Mouse (Mus musculus): ENCODE data around the gene Eefsec.

Gene Eefsec

DNA sequence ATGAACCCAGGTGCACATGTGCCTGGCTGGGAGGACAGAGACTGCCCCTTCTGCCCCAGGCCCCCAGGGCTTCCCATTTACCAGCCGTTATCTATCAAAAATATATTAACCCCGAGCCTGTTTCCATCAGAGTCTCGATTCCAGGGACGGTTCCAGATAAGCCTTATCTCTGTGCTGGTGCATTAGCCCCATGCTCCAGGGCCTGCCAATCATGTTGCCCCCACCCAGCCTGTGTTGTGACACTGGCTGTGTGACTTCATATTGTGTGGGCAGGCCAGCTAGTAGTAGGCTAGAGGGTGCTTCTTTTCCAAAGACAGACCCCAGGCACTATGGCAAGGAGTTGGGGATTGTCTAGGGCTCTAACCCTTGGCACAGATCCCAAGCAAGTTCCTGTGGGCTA, 190.9 kb downstream of the Eefsec start:
- no peak for DNase-seq

- no peak for DNase-seq
Measured at GRCm38 (mm10) chr6:88254082-88254481, 192.3 kb downstream of the Eefsec start.

DNA sequence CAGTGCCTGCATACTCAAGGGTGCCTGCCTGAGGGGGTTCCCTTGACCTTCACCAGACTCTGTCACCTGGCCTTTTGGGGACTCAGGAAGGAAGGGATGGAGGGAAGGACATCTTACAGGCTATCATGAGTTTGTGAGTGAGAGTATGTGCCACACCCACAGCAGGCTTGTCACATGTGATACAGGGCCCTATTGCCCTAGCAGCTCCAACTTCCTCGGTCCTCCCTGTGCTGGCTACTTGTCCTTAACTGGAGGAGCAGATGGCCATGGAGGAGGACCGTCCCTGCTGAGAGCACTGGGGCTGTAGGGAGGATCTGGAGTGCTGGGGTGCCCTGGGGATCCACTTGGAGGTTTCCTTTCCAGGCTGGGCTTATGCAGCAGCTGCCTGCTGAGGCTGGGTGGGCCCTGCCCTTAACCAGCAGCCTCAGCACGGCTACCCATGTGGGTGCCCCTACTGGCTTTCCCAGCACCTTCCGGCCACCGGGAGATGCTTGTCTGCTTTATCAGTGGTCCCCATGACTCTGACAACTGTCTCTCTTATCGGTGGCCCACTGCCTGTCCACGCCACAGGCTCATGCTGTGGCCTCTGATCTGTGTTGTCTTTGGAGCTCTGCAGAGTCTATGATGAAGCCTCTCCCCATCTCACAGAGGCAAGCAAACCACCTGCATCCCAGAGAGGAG, 194.4 kb downstream of the Eefsec start:
- DNase-seq, result no peak

- DNase-seq, result no peak
Measured at GRCm38 (mm10) chr6:88251396-88251795, 194.9 kb downstream of the Eefsec start.

DNA sequence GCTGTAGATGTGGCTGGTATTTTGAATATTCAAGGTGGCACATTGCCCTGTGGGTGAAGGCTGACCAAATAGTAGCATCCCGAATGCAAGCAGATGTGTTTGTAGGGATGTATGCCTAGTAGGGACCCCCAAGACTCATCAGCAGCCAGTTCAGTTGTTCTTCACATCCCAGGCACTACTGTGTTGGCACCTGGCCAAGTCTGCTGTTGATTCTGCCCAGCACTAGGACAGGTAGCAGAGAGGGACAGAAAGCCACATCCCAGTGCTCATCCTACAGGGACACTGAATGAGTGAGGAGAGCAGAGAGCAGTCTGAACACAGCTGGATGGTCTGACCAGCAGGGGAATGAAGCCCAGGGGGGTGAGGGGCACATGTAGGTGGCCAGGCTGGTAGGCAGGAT, 197.1 kb downstream of the Eefsec start:
- DNase-seq, result no peak

GRCm38 (mm10) chr6:88242604-88243003, 203.7 kb downstream of the Eefsec start:
- peak; percentile 63 to 72 for DNase-seq

DNA sequence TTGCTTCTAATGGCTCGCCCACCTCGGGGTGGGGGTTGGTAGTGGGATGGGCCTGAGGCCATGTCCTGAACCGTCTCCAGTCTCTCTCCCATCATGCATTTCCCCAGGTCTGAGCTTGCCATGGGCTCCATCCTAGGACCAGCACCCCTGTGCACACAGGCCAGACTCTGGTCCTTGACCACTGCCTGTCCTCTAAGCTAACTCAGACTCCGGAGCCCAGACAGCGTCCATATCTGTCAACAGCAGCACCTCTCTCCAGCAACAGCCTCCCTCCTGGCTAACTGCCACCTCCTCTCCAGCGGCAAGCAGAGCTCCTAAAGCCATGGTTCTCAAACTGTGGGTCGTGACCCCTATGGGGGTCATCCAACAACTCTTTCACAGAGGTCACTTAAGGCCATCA, 209.8 kb downstream of the Eefsec start:
- no peak for DNase-seq

- no peak for DNase-seq
Measured at GRCm38 (mm10) chr6:88235983-88236382, 210.4 kb downstream of the Eefsec start.

DNA sequence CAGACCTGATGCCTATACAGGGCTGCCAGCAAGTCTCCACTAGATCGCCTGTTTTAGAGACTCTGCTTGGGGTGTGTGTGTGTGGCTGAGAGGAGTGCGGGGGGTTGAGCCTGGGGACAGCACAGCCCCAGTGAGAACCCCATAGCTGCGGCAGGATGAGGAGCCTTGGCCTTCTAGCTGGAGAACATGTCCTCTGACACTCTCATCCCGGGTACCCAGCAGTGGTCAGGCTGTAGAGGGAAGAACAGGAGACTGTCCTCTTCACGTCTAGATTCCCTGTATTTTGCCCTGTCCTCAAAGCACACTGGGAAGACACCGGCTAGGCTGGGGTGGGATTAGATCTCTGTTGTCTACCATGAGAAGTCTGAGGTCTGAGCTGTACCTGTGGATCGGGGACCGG, 210.9 kb downstream of the Eefsec start:
- DNase-seq, result no peak

- peak; percentile 24 to 39 for DNase-seq
Measured at GRCm38 (mm10) chr6:88233996-88234395, 212.3 kb downstream of the Eefsec start.

GRCm38 (mm10) chr6:88232221-88232620, 214.1 kb downstream of the Eefsec start:
- no peak for DNase-seq

- DNase-seq, result no peak
Measured at GRCm38 (mm10) chr6:88231821-88232220, 214.5 kb downstream of the Eefsec start.

DNA sequence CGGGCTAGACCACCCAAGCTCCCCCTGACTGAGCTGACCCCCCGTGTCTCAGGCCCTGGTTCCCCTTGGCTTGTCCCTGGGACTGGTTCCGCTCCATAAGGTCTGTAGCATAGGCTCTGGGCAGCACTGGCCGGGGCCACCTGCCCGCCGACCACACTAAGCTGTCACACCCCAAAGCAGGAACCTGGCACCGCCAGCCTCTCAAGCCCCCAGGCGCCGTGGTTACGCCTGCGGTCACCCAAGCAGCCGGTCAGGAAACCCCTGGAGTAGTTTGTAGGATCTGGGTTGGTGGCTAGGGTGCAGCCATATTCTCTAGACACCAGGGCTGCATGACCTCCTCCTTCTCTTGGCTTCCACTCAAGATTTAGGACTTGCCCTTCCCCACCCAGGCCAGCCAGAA, 217.1 kb downstream of the Eefsec start:
- DNase-seq, result no peak

DNA sequence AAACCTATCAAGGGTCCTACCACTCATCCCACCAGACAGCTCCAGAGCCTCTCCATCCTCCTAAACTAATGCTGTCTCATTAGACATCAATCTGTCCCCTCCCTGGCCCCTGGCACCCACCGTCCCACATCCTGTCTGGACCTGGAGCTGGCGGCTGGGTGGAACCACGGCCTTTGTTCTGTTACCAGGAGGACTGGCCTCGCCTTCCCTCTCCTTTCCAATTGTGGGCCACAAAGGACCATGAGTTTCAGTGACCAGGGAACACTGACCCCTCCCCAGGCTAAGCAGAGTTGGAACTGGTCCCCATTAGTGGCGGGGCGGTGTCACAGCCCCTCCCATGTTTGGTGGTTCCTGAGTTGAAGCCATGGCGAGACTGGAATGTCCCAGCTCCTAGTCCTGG, 218.8 kb downstream of the Eefsec start:
- DNase-seq, result no peak

GRCm38 (mm10) chr6:88226570-88226994, 219.8 kb downstream of the Eefsec start:
- no peak for DNase-seq

GRCm38 (mm10) chr6:88221968-88222367, 224.4 kb downstream of the Eefsec start, which contains the start of gene Dnajb8:
Gene Dnajb8 (plus strand): TSS chr6:88222268.
- no peak for DNase-seq

DNA sequence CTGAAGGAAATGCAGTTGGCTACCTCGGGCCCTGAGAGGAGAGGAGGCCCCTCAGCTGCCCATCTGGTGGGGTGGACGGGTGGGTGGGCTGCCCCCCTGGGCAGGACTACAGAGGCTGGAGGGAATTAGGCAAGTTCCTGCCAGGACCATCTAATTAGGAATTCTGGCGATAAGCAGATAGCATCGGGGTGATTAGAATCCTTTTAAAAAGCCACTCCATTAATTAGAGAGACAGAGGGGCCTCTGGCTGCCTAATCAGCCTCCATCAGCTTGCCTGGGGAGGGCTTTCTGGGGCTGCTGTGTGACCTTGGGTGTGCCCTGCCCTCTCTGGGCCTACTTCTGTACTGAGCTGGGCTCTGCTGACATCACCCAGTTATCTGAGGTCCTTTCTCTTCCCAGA, 227.2 kb downstream of the Eefsec start:
- no peak for DNase-seq

GRCm38 (mm10) chr6:88216199-88216598, 230.1 kb downstream of the Eefsec start:
- no peak for DNase-seq

DNA sequence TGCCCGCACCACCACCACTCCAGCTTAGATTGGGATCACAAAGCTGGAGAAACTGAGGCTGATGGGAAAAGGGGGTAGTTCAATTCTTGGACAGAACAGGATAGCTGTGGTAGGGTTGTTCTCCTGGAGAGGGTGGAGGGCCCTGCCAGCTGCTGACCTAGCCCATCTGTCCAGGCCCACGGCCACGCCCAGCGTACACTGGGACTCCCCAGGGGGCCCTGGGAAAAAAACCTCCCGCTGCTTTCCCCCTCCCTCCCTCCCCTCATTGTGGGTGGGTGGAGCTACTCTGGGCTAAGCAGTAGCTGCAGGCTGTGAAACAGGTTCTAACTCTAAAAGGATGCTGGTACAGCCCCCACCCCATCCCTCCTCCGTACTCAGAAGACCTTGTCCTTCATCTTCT, 230.5 kb downstream of the Eefsec start:
- DNase-seq, result no peak

- DNase-seq, result no peak
Measured at GRCm38 (mm10) chr6:88210182-88210581, 236.2 kb downstream of the Eefsec start.

GRCm38 (mm10) chr6:88209453-88209852, 236.9 kb downstream of the Eefsec start:
- peak; percentile 46 to 60 for DNase-seq

- no peak for DNase-seq
Measured at GRCm38 (mm10) chr6:88208321-88208720, 238.0 kb downstream of the Eefsec start.

DNA sequence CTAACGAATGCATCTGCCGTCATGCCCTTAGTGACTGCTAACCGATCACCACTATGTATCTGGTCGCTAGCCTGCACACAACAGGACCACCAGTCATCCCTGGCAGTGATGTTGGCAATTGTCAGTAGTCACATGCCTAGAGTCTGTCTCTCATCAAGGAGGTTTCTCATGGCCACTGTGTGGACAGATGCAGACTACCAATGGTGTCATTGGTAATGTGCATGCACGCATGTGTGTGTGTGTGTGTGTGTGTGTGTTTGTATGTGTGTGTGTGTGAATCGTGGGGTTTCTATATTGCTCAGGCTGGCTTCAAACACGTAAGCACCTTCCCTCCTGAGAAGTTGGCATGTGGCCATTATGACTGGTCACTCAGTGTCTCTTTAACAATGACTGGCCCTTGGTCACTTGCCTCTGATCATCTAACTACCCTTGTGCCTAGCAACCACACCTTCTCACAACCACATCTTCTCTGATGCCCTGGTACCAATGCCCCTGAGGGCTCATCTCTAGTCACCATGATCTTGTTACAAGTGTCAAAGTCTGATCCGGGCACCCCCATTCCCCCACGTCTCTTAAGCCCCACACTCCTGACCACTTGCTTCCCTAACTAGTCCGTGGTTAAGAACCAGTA, 238.8 kb downstream of the Eefsec start:
- no peak for DNase-seq

Data from lung, adult 18-20 months (tissue).